Mouse (Mus musculus): ENCODE data around the gene Prdm16. TPM values are rescaled to one million over a fixed set of nuclear protein-coding genes. Genes with fewer than 3 reads are reported as not detected.

Prdm16 gene
- polyA plus RNA-seq, 1 experiment from 2014 or later, result 22.4 TPM

- no peaks in the 10 kb centered on the region for H3K4me1 ChIP-seq
- ATAC-seq (ENCODE audit: borderline replicate concordance, extremely low read depth, low FRiP score, low TSS enrichment), result no peak
- H3K27ac ChIP-seq, result no peak overlapping the region
- H3K4me3 ChIP-seq, result no peak overlapping the region
- H3K4me2 ChIP-seq, result no peak overlapping the region
- 0 out of 2 replicates have a peak, but pooled peaks cover 5% of the 10 kb centered on the region for H3K27me3 ChIP-seq
- no peaks in the 10 kb centered on the region for H3K36me3 ChIP-seq
- H3K9ac ChIP-seq, result no peak overlapping the region
- WGBS, result 27% methylated on average over 6 of the region's 6 CpGs
- no peaks in the 10 kb centered on the region for H3K9me3 ChIP-seq
Observed at GRCm38 (mm10) chr4:154661256-154661655, 24.6 kb upstream of the Prdm16 start.

GRCm38 (mm10) chr4:154660025-154660424 is 23.4 kb upstream of the Prdm16 start:
- H3K27me3 ChIP-seq, result no peaks in the 10 kb centered on the region

GRCm38 (mm10) chr4:154655134-154655910 is 18.6 kb upstream of the Prdm16 start:
- H3K9ac ChIP-seq, result no peak overlapping the region
- H3K4me1 ChIP-seq, result peaks cover 13% of the 10 kb centered on the region
- 51% methylated on average over 15 of the region's 15 CpGs for WGBS
- no peak overlapping the region for H3K27ac ChIP-seq
- no peaks in the 10 kb centered on the region for H3K27me3 ChIP-seq
- H3K36me3 ChIP-seq, result no peaks in the 10 kb centered on the region
- H3K9me3 ChIP-seq, result no peaks in the 10 kb centered on the region
- ATAC-seq (ENCODE audit: borderline replicate concordance, extremely low read depth, low FRiP score, low TSS enrichment), result no peak
- H3K4me2 ChIP-seq, result no peak overlapping the region
- H3K4me3 ChIP-seq, result no peak overlapping the region

More at GRCm38 (mm10) chr4:154660025-154660424, 23.4 kb upstream of the Prdm16 start:
- no peak overlapping the region for H3K27ac ChIP-seq
- H3K9ac ChIP-seq, result no peak overlapping the region
- 0 out of 2 replicates have a peak, but pooled peaks cover 2% of the 10 kb centered on the region for H3K4me1 ChIP-seq
- no peaks in the 10 kb centered on the region for H3K36me3 ChIP-seq
- H3K4me2 ChIP-seq, result no peak overlapping the region
- H3K9me3 ChIP-seq, result no peaks in the 10 kb centered on the region
- no peak overlapping the region for H3K4me3 ChIP-seq
- ATAC-seq (ENCODE audit: borderline replicate concordance, extremely low read depth, low FRiP score, low TSS enrichment), result no peak

GRCm38 (mm10) chr4:154652494-154652893 is 15.8 kb upstream of the Prdm16 start:
- no peak for ATAC-seq (ENCODE audit: borderline replicate concordance, extremely low read depth, low FRiP score, low TSS enrichment)
- H3K9me3 ChIP-seq, result no peaks in the 10 kb centered on the region
- H3K36me3 ChIP-seq, result no peaks in the 10 kb centered on the region
- H3K9ac ChIP-seq, result no peak overlapping the region
- WGBS, result 7% methylated on average over 5 of the region's 5 CpGs
- no peak overlapping the region for H3K4me2 ChIP-seq
- H3K27me3 ChIP-seq, result peaks cover 3% of the 10 kb centered on the region; the same call in 1 of the 2 replicates
- H3K4me1 ChIP-seq, result peaks cover 13% of the 10 kb centered on the region
- H3K4me3 ChIP-seq, result no peak overlapping the region
- no peak overlapping the region for H3K27ac ChIP-seq

- no peak overlapping the region for H3K4me3 ChIP-seq
- H3K9me3 ChIP-seq, result no peaks in the 10 kb centered on the region
- no peaks in the 10 kb centered on the region for H3K36me3 ChIP-seq
- no peak overlapping the region for H3K27ac ChIP-seq
- WGBS, result 74% methylated on average over 19 of the region's 19 CpGs
- no peak overlapping the region for H3K9ac ChIP-seq
- H3K4me2 ChIP-seq, result no peak overlapping the region
- ATAC-seq (ENCODE audit: borderline replicate concordance, extremely low read depth, low FRiP score, low TSS enrichment), result no peak
- peaks cover 10% of the 10 kb centered on the region; the same call in 1 of the 2 replicates for H3K27me3 ChIP-seq
- peaks cover 9% of the 10 kb centered on the region for H3K4me1 ChIP-seq
Observed at GRCm38 (mm10) chr4:154649083-154649747, 12.5 kb upstream of the Prdm16 start.

- Histone ChIP-seq H3K4me3 (no peak overlapping the region), H3K9me3 (no peaks in the 10 kb centered on the region), H3K36me3 (no peaks in the 10 kb centered on the region), H3K27me3 (peaks cover 72% of the 10 kb centered on the region), H3K9ac (no peak overlapping the region), H3K27ac (no peak overlapping the region), H3K4me1 (peaks cover 10% of the 10 kb centered on the region; the same call in 1 of the 2 replicates), H3K4me2 (no peak overlapping the region)
- 24% methylated on average over 6 of the region's 6 CpGs for WGBS
- no peak for ATAC-seq (ENCODE audit: borderline replicate concordance, extremely low read depth, low FRiP score, low TSS enrichment)
Observed at GRCm38 (mm10) chr4:154642496-154642895, 5.8 kb upstream of the Prdm16 start.

- H3K4me1 ChIP-seq, result peaks cover 19% of the 10 kb centered on the region
- no peak overlapping the region for H3K9ac ChIP-seq
- no peaks in the 10 kb centered on the region for H3K9me3 ChIP-seq
- peak overlapping the region; percentile 36; the same call in 1 of the 2 replicates for H3K4me2 ChIP-seq
- H3K36me3 ChIP-seq, result no peaks in the 10 kb centered on the region
- 4% methylated on average over 32 of the region's 32 CpGs for WGBS
- ATAC-seq (ENCODE audit: borderline replicate concordance, extremely low read depth, low FRiP score, low TSS enrichment), result no peak
- peaks cover 80% of the 10 kb centered on the region for H3K27me3 ChIP-seq
- H3K27ac ChIP-seq, result no peak overlapping the region
- no peak overlapping the region for H3K4me3 ChIP-seq
Observed at GRCm38 (mm10) chr4:154641296-154642110, 4.8 kb upstream of the Prdm16 start.

GRCm38 (mm10) chr4:154640443-154641295 is 4.0 kb upstream of the Prdm16 start:
- 14% methylated on average over 20 of the region's 20 CpGs for WGBS
- H3K9ac ChIP-seq, result no peak overlapping the region
- H3K4me3 ChIP-seq, result no peak overlapping the region
- no peaks in the 10 kb centered on the region for H3K36me3 ChIP-seq
- ATAC-seq (ENCODE audit: borderline replicate concordance, extremely low read depth, low FRiP score, low TSS enrichment), result no peak
- H3K9me3 ChIP-seq, result no peaks in the 10 kb centered on the region
- peaks cover 80% of the 10 kb centered on the region for H3K27me3 ChIP-seq
- H3K27ac ChIP-seq, result no peak overlapping the region
- peaks cover 19% of the 10 kb centered on the region for H3K4me1 ChIP-seq
- peak overlapping the region; percentile 36; the same call in 1 of the 2 replicates for H3K4me2 ChIP-seq

- H3K9ac ChIP-seq, result no peak overlapping the region
Observed at GRCm38 (mm10) chr4:154639591-154640442, 3.1 kb upstream of the Prdm16 start.

GRCm38 (mm10) chr4:154639126-154639525 is 2.5 kb upstream of the Prdm16 start:
- Histone ChIP-seq H3K4me1 (peaks cover 19% of the 10 kb centered on the region), H3K27me3 (peaks cover 81% of the 10 kb centered on the region), H3K9me3 (no peaks in the 10 kb centered on the region), H3K9ac (no peak overlapping the region), H3K27ac (no peak overlapping the region), H3K4me3 (peak overlapping the region; percentile 14; the same call in 1 of the 2 replicates), H3K4me2 (peak overlapping the region; percentile 35), H3K36me3 (no peaks in the 10 kb centered on the region)
- ATAC-seq (ENCODE audit: borderline replicate concordance, extremely low read depth, low FRiP score, low TSS enrichment), result no peak
- 1% methylated on average over 7 of the region's 7 CpGs for WGBS

More at GRCm38 (mm10) chr4:154639591-154640442, 3.1 kb upstream of the Prdm16 start:
- no peak for ATAC-seq (ENCODE audit: borderline replicate concordance, extremely low read depth, low FRiP score, low TSS enrichment)
- Histone ChIP-seq H3K27ac (no peak overlapping the region), H3K36me3 (no peaks in the 10 kb centered on the region), H3K9me3 (no peaks in the 10 kb centered on the region), H3K4me1 (peaks cover 19% of the 10 kb centered on the region), H3K27me3 (peaks cover 78% of the 10 kb centered on the region), H3K4me2 (peak overlapping the region; percentile 35), H3K4me3 (no peak overlapping the region)
- 15% methylated on average over 13 of the region's 13 CpGs for WGBS
